19 mouse cellular contexts compared by ENCODE assay signal in the genomic region with DNA sequence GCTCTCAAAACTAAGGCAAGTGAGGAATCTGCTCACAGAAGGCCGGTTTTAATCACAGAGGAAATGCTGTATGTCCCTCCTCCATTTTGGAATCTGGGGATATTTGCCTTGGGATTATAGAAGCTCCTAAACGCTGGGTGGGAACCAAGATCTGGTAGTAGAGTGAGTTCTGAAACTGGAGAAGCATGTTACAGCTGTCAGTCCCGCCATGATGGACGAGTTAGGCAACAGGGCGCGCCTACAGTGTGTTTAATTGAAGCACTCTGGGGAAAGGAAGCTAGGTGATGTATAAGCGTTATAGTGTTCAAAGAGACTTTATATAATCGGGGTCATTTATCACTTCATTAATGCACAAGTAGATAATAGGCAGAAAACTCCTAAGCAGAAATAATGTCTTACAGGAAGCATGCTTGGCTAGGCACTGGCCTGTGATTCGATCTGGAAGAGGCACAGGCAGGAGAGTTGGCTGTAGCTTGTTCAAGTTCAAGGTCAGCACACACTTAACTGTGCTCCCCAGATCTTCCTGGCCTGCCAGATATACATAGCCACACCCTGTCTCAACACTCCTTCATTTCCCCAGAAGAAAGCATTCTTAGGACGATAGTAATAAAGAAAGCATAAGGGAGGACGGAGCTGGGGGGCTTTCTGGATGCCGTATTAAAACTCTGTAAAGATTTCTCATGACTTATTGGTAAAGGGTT. TPM values are rescaled to one million over a fixed set of nuclear protein-coding genes. Genes with fewer than 3 reads are reported as not detected.
DNase-seq lines count a peak whose midpoint lies in the region; ATAC-seq and TF ChIP-seq lines count a peak whose summit lies in the region.
"Had no signal": no experiment of that assay in that cellular context is flagged by ENCODE, and none has a peak within 500 bp of the region (broad histone marks: within the 10 kb centered on the region; RNA-seq: fewer than 3 reads in every experiment).

No protein-coding gene starts in this region.

- H3K9me3 ChIP-seq in liver, postnatal 0 days (ENCODE audit: low read length) = no peaks in the 10 kb centered on the region
- H3K9me3 ChIP-seq: embryonic facial prominence, embryonic 13.5 days; forebrain, embryonic 12.5 days; hindbrain, embryonic 15.5 days; limb, embryonic 13.5 days; midbrain, embryonic 12.5 days had no signal

- DNase-seq in 416B (ENCODE audit: low read depth) = peak; percentile 50
- peak; percentile 42 for DNase-seq in ES-CJ7 (ENCODE audit: low read depth, low spot score)
- DNase-seq in liver, postnatal 0 days = no peak
- no peak for DNase-seq in B cell, adult 2 months
- DNase-seq in right cerebral cortex, postnatal 36 days (ENCODE audit: low spot score in 2 of 2) = no peak
- no peak for DNase-seq in frontal cortex, adult 2 months (ENCODE audit: extremely low spot score in 1 of 2, low spot score in 1 of 2)
- DNase-seq: cerebellum, adult 18-20 months; kidney, adult 2 months; spleen, adult 18-20 months; thymus, adult 18-20 months had no signal

- peak overlapping the region; percentile 62; the same call in 1 of the 2 replicates for H3K27ac ChIP-seq in liver, postnatal 0 days (ENCODE audit: low read depth)
- H3K27ac ChIP-seq: embryonic facial prominence, embryonic 13.5 days; forebrain, embryonic 12.5 days; hindbrain, embryonic 15.5 days; limb, embryonic 13.5 days; midbrain, embryonic 12.5 days had no signal

- H3K27me3 ChIP-seq in liver, postnatal 0 days (ENCODE audit: insufficient read depth, low read length) = no peaks in the 10 kb centered on the region
- H3K27me3 ChIP-seq: embryonic facial prominence, embryonic 13.5 days; forebrain, embryonic 12.5 days; hindbrain, embryonic 15.5 days; limb, embryonic 13.5 days; midbrain, embryonic 12.5 days; Patski had no signal

- peak; percentile 96 for ATAC-seq in erythroid progenitor cell, adult 5-6 weeks (replicated peaks; ENCODE audit: low FRiP score, poor library complexity, severe bottlenecking)
- peak; percentile 89 for ATAC-seq in liver, postnatal 0 days
- ATAC-seq: lung, postnatal 0 days; Patski had no signal

- H3K9ac ChIP-seq in liver, postnatal 0 days (replicated peaks) = no peak overlapping the region
- H3K9ac ChIP-seq: embryonic facial prominence, embryonic 13.5 days; forebrain, embryonic 12.5 days; hindbrain, embryonic 15.5 days; limb, embryonic 13.5 days; midbrain, embryonic 12.5 days had no signal

- peaks cover 26% of the 10 kb centered on the region for H3K4me1 ChIP-seq in liver, postnatal 0 days (ENCODE audit: insufficient read depth)
- H3K4me1 ChIP-seq: forebrain, embryonic 12.5 days; hindbrain, embryonic 15.5 days; limb, embryonic 13.5 days; midbrain, embryonic 12.5 days had no signal

- 66% methylated on average over 12 of the region's 12 CpGs for WGBS in liver, postnatal 0 days (ENCODE audit: insufficient replicate concordance)

- peak overlapping the region; percentile 43 for H3K4me2 ChIP-seq in liver, postnatal 0 days (ENCODE audit: low read depth, low read length)
- H3K4me2 ChIP-seq: embryonic facial prominence, embryonic 13.5 days; forebrain, embryonic 12.5 days; hindbrain, embryonic 15.5 days; limb, embryonic 13.5 days; midbrain, embryonic 12.5 days had no signal

- peak; percentile 89 for TF ChIP-seq EP300 in liver, postnatal 0 days (IDR thresholded peaks at IDR 0.05; ENCODE audit: low read depth)

- no peak for TF ChIP-seq CTCF in liver, postnatal 0 days (IDR thresholded peaks at IDR 0.05; ENCODE audit: low read depth)

- H3K36me3 ChIP-seq in liver, postnatal 0 days (replicated peaks; ENCODE audit: insufficient read depth, low read length) = no peaks in the 10 kb centered on the region
- H3K36me3 ChIP-seq: midbrain, embryonic 12.5 days had no signal

- H3K4me3 ChIP-seq in liver, postnatal 0 days (ENCODE audit: low read depth, low read length) = peak overlapping the region; percentile 3; the same call in 1 of the 2 replicates
- H3K4me3 ChIP-seq: embryonic facial prominence, embryonic 13.5 days; forebrain, embryonic 12.5 days; hindbrain, embryonic 15.5 days; limb, embryonic 13.5 days; midbrain, embryonic 12.5 days; myocyte had no signal

RNA-seq across cellular contexts. Expression of a gene that starts 21.4 kb away (rescaled TPM):
- 144 and 159 TPM in 2 replicates for total RNA-seq in erythroid progenitor cell, adult 5-6 weeks (2015; ENCODE audit: low replicate concordance)
- total RNA-seq in erythroid progenitor cell, adult 5-6 weeks (2017; ENCODE audit: low replicate concordance) = 223 and 224 TPM in 2 replicates
- polyA plus RNA-seq in liver, postnatal 0 days (2015; fragmentation: Nextera tagmentation; extraction: Ambion mirVana) = 1.9 and 2.3 TPM in 2 replicates
- polyA plus RNA-seq in frontal cortex, adult 2 months (2012; rRNA removed) = 0.25 and 0.30 TPM in 2 replicates

RNA-seq across cellular contexts. Expression of a gene that starts 29.6 kb away (rescaled TPM):
- total RNA-seq in erythroid progenitor cell, adult 5-6 weeks (2015; ENCODE audit: low replicate concordance) = 17.3 and 21.4 TPM in 2 replicates
- 16.7 and 21.1 TPM in 2 replicates for total RNA-seq in erythroid progenitor cell, adult 5-6 weeks (2017; ENCODE audit: low replicate concordance)
- 4.5 and 4.7 TPM in 2 replicates for polyA plus RNA-seq in liver, postnatal 0 days (2015; fragmentation: Nextera tagmentation; extraction: Ambion mirVana)
- 6.6 and 7.8 TPM in 2 replicates for polyA plus RNA-seq in frontal cortex, adult 2 months (2012; rRNA removed)

Comparison
In these comparisons a context has a peak if more than half of its experiments do, and no peak if none do; other contexts are left out.
1. DNase-seq: peak in 416B (single experiment) and ES-CJ7 (single experiment); none in liver, postnatal 0 days (single experiment), B cell, adult 2 months (0 of 2), right cerebral cortex, postnatal 36 days (0 of 2) and frontal cortex, adult 2 months (0 of 2).